Mouse (Mus musculus) neural tube, embryonic 10.5 days (tissue): ENCODE measurements at regions not wholly inside any gene's neighbourhood (a gene's known extent, or its start where the extent isn't known, plus 50 kb on each side); places are given as distances from the start of the nearest gene placed in this dataset.
"Not testable (repeated sequence)": the region's sequence is repeated elsewhere in the genome, so short reads cannot be mapped to it uniquely, and the experiment has no call there.

Experiments
- DNase-seq: peaks from one replicate; pipeline ENCODE4 v3.0.0-alpha.2; 2017; ENCODE audit warnings: low spot score; ENCODE audit errors: extremely low spot score

DNA sequence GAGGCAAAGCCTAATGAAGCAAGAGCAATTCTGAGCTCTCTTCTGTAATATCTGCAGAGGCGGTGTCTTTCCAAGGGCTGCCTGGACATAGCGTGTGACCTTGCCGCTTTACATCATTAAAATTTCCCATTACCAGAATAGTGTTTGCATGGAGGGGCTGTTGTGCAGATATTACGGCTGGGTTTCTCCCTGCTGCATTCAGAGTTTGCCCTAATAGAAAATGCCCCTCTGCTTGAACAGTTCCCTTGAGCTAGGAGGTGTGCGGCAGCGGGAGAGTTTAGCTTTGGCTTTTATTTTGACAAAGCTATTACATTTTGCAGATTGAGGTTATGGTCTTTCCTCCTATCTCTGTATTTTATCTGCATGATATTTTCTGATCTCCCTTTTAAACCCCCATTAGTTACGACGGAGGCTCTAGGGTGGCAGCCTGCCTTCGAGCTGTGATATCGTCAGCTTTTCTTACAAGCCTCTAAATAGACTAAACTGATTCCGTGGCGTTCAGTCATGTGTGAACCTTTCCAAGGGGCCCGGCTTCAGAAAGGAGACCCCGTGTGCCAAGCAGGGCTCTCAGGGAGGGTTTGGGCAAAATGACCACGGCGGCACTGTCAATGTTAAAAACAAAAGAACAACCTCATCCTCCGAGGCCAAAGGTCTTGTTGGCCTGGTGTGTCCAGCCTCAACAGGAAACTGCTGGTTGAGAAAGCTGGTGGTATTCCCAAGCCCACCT is 182.2 kb upstream of the Pmfbp1 start:
- DNase-seq, result no peak

DNA sequence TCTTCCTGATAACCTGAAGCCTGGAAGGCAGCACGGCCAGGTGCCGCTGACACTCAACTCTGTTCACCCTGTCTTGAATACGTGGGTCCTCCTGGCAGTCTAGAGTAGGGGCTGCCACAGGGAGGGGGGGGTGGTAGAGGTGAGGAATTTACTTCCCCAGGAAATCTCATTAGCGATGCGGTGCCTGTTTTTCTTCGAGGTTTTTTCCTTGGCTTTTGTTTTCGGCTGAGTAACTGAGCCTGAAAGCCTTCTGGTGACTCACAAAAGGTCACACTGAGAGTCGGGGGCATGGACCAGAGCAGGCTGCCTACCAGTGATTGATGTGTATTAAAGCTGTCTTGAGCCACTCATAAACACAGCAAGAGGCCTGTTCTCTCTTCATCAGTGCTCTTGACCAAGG is 181.1 kb upstream of the Pmfbp1 start:
- DNase-seq, result peak; percentile 68

DNA sequence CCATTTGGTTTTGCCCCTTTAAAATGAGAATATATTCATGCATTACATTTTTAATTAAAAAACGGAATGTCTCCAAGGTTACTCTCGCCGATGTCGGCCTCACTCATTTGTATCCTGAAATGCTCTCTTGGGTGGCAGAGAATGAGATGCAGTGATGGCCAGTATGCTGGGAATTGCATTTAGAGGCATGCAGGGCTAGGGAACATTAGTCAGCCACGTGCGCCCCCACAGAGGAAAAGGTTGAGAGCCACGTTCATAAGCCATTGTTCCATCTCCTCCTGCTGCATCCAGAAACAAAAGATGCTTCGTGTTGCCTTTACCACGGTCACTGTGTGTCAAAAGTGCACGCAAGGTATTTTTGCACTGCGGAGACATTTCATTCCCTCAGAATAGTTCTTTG is 172.9 kb upstream of the Pmfbp1 start:
- no peak for DNase-seq

DNA sequence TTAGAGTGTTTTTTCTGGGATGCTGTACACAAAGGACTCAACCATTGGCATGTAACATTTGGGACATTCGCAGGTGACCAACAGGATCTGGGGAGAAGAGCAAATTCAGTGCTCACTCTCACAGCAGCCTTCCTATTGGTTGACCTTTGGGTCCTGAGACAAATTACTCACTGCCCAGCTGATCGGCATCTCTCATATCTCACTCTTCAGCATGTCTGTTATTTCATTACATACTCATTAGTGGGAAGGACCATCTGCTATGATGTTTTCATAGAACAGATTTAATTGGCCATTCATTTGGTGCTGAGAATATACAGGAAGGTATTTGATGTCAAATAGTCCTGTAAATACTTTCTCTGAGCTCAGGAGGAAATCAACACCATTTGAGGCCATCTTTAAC is 170.5 kb upstream of the Pmfbp1 start:
- DNase-seq, result no peak

DNA sequence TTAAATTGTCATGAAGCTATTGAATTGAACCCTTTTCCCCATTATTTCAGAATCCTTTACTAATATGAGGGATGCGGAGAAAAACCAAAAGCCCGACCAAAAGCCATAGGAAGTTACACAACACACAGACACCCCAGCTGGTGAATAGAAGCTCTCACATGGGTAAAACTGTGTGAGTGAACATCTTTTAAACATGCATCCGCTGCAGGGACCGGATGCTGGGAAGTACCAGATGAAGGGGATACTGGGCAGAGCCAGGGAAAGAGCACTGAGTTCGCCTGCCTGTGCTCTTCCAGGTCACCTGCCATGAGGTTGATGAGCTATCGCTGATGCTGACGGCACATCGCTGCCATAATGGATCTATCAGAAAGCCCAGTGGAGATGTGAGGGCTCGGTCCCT is 169.6 kb upstream of the Pmfbp1 start:
- no peak for DNase-seq

DNA sequence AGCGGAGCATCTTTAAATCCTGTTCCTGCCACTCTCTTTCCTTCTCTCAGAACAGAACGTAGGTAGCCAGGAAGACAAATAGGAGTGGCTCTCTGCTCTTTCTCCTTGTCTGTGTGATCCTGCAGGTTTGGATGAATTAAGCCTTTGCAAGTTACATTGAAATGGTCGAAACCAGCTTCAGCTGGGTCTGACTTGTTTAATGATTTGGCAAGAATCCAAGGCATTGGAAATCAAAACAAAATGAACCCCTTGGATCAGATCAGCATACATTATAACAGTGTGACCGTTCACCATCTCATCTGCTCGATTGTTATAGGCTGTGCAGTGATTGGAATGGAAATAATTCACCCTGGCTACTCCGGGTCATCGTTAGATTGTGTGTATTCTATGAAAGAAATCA is 157.6 kb upstream of the Pmfbp1 start:
- no peak for DNase-seq

DNA sequence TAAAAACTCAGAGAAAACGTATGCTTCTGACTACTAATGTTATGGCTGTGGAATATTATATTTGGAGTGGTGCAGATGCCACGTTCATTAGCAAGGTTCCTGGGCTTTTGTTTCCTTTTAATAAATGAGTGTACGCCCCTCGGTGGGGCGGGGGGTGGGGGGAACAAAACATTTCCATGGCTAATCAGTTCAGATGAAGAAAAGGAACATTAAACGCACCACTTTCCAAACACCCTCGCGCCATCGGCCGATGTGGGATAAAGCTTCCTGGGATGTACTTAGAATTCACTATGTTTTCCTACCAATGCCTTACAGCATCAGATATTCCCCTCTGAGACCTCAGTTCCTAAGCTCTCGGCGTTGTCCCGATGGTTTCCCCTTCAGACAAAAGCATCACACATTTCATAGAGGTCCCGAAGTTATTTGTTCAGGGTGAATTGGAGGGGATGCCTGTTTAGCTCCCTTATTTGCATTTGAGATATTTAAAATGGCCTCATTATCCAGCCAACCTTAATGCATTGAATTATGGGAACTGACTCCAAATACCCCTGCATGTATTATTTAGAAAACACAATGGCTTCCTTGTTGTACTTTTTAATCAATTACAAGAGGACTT is 155.5 kb upstream of the Pmfbp1 start:
- DNase-seq, result no peak

DNA sequence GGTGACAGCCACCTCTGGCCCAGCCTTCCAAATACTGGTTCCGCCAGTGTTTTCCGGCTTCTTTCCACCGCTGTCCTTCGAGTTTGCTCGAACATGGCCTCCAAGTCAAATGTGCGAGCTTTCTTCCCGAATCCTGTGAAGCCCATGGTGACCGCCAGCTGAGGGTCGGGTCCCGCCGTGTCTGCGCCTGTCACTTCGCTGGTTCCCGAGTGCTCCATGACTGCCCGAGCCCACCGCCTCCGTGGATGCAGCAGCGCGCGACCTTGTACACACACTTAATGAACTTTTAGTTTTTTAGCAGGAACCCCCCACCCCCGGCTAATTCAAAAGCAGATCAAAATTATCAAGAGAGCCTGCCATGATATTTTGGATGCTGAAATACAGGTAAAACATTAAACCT is 153.2 kb upstream of the Pmfbp1 start:
- not testable (repeated sequence) for DNase-seq

DNA sequence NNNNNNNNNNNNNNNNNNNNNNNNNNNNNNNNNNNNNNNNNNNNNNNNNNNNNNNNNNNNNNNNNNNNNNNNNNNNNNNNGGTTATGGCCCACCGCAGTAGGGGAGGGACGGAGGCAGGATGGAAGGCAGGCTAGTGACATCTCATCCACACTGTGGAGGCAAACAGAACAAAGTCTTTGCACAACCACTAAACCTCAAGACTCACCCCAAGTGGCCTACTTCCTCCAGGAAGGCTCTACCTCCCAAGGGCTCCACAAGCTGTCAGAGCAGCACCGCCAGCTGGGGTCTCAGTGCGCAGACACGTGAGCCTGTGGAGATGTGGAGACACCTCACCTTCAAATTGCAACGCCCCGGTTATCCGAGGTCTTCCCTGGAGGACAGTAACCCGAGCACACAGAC is 138.7 kb upstream of the Pmfbp1 start:
- no peak for DNase-seq

DNA sequence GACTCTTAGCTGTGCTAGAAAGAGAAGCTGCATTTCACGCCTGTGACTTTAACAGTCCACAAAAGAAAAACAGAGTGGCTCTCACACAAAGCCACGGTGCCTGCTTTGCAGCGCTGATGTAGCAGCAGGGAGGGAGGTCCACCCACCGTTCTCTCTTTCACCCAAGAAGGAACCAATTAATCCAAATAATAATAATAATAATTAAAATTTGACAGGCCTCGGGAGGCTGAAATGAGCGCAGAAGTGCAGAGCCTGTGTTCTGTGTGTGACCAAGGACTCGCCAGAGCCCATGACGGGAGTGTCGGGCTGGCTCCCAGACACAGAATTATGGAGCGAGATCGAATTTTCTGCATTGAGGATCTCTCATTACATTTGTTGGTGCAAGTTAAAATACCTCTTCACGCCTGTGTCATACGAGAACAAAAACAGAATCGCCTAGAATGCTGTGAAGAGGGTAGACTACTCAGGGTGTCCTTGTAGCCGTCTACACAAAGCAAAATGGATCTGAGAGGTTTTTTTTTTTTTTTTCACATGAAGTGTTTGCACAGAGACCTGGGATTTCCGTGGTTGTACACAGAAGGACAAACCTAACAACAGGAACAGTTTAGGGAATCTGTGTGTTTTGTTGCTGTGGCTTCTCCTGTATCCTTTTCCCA is 134.3 kb upstream of the Pmfbp1 start:
- DNase-seq, result peak; percentile 46

DNA sequence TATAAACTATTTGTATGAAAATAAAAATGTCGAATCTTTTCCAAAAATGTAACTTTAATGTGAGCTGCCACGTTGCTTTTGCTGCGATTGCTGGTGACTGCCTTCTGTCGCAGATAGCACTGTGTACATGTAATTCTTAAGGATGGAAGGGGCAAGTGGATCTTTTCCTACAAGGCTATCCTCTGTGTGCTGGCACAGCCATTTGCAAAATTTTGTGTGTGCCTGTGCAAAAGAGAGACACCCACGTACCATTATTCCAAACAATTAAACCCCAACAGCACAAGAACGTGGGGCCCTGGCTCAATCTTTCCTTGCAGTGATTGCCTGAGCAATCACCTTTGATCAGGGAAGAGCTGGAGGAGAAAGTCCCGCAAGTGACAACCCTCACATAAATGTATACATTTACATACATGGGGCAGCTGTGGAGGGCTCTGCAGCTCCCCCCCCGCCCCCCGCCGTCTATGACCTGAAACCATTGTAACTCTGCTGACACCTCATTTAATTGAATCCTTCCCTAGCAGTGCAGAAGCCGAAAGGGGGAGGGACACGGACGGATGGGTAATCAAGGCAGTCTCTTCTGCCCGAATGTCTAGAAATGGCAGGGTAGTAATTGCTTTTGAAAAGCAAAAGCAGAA is 133.6 kb upstream of the Pmfbp1 start:
- DNase-seq, result peak; percentile 59

DNA sequence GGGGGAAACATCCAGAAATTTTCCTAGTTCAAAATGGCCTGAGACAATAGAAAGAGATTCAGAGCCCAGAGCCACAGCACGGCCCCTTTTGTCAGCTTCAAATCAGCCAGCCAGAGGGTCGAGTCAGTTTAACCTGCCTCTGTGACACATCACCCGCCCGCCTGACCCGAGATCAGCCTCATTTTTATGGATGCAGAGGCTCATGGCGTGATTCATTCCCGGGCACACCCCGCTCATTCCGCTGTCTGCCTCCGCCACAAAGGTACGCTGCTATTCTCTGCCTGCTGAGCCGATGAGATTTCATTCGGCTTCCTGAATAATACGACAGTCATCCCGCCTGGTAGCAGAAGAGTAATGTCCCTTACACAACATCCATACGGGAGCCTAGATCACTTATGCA is 132.9 kb upstream of the Pmfbp1 start:
- DNase-seq, result peak; percentile 73

DNA sequence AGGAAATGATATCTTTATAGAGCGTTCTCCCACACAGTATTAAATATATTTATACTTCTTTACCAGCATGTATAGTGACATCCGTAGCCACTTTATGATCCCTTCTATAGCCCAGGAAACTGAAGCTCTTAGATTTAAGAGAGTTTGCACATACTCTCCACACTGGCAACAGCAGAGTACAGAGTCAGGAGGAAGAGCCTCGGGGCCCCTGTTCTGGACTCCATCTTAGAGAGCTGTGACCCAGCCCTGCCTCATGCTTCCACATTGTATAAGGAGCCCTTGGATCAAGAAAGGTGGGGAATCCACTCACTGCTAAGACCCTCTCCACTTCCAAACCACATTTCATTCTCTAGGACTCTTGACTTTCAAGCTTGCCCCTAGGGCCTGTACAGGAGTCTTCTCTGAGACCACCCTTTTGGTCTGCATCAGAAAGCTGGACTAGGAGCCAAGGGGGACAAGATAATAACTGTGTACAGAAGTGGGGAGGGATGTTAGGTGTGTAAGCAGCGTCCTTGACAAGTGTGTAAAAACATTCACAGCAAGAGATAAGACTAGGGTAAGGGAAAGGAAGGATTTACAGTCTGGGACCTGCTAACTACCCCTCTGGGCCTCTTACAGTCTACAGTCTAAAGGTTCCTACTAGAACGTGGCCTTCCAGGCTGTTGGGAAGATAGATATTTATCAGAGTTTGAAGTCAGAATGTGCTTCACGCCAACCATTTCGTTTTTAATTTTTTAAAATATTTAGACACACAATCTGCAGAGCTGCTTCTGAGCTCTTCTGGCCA is 132.1 kb upstream of the Pmfbp1 start:
- DNase-seq, result no peak

DNA sequence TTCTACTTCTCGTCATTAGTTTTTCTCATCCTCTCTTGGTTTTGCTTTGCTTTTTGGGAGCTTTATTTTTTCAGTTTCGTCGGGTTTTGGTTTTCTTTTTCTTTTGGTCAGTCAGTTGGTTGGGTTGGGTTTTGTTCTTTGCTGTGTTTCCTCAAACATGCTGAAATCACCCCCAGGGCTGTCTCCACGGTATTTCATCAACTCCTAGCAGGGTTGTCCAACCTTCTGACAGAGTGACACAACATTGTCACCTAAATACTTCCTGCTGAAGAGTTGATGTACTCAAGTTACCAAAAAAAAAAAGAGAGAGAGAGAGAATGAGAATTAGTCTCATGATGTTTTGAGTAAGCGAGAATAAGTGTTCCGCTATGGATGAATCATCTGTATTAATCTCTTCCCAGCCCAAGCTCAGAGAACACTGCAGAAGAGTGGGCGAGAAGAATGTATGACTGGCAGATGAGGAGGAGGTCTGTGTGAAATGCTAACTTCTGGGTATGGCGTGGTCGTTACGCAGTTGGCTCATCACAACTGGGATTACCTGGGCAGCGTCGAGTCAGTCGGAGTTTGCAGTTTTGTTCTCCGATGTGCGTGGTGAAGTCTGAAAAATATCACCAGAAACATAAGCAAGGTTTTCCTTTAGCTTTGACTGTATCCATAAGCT is 130.5 kb upstream of the Pmfbp1 start:
- DNase-seq, result no peak

DNA sequence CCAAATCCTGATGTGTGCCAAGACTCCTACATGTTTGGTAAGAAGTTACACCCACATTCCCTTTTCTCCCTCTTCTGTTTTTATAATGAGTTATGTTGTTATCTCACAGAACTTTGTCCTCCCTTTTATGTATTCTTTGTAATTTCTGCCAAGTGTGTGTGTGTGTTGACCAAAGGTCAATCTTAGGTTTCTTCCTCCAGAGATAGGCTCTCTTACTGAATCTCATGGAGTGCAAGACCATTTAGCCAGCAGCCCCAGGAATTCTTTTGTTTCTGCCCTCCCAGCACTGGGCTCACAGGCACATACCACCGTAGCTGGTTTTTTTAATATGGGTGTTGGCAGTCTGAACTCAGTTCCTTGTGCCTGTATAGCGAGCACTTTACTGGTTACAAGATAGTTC is 119.8 kb upstream of the Pmfbp1 start:
- no peak for DNase-seq

DNA sequence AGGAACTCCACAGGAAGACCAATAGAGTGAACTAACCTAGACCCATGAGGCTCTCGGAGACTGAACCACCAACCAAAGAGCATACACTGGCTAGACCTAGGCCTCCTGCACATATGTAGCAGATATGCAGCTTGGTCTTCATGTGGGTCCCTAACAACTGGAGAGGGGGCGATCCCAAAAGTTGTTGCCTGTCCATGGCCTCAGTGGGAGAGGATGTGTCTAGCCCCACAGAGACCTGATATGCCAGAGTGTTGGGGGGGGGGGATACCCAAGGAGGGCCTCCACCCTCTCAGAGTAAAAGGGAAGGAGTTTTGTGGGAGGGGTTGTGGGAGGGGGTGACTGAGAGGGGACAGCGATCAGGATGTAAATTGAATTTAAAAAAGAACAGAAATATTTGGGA is 108.9 kb upstream of the Pmfbp1 start:
- DNase-seq, result no peak

DNA sequence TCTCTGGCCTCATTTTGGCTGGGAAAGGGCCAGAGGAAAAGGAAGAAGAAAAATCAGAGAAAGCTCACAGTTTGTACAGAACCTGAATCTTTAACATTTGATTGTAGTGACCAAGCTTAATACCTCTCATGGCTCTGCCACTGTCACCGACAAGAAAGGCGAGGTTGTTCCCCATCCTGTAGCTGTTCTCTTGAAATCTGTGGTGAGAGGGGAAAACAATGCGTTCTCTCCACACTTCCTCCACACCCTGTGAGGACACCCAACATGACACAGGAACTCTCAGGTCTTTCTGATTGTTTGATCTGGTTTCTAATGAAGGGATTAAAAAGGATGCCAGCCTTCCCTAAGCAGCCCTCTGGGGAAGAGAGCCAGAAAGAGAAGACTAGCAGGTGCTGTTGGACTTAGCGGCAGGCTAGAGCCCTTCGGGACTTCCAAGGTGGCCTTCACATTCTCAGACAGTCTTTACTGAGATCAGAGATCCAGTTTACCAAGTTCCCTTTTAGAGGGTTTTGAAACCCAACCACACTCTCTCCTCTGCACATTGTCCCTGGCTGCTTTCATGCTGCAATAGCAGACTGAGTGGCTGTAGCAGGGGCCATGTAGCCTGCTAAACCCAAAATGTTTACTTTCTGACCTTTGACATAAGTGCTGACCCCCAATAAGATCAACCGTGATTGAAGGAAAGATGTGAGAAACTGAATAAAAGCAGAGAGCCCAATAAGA is 98.5 kb upstream of the Pmfbp1 start:
- no peak for DNase-seq

DNA sequence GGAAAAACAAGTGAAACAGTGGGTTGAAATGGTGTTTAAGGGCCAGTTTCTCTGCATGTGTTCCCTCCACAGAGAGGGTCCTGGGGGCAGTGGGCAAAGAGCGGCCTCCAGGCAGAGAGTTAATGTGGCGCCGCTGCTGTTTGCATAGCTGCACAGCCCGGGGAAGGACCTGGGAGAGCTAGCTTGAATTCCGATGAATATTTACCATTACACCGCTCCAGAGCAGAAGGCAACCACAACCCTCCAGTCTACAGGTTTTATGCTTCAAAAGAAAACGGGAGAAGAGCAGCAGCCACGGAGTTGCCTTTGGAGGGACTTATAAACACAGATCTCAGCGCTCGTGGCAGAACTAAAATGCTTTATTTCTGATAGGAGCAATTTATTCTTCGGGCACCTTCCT is 94.2 kb upstream of the Pmfbp1 start:
- DNase-seq, result no peak

DNA sequence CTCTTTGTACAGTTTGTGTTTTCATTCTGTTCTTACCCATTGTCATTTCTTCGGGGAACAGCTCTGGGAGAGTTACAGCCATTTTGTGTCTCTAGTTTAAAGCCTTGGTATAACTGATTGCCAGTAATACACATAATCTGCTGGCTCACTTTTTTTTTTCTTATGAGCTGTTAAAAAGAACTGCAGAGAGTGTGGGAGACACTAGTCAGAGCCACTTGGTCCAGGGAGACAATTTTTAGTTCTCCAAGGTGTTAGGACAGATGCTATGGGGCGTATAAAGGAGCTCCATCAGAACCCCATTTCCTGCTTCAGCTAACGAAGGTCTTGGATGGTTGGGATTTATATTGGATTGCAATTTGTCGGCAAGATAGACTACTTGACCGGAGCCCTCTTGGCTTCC is 93.6 kb upstream of the Pmfbp1 start:
- DNase-seq, result no peak

DNA sequence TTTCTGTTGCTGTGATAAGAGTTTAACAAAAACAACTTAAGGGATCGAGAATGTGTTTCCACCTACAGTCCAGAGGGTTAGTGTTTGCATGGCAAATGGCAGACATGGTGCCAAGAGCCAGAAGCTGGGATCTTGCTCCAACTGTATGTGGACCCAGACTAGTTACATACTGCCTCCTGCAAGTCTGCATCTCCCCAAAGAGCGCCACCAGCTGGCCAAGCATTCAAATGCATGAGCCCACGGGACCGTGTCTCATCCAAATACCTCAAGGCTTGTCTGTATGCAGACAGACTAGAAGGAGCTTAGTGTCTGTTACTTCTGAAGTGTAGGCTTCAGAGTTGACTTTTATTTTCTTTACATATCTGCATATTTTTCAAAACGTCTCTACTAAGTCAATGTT is 85.9 kb upstream of the Pmfbp1 start:
- DNase-seq, result no peak
